Mouse (Mus musculus) hindbrain, postnatal 0 days (tissue): ENCODE data around the gene Sepsecs. TPM values are rescaled to one million over a fixed set of nuclear protein-coding genes. Genes with fewer than 3 reads are reported as not detected.

Source experiments
- ATAC-seq: fragments of 200-750 bp; cut with Nextera tagmentation; 2 replicates; pipeline ENCODE4 v1.8.0; 2017; ENCODE audit warnings: mild to moderate bottlenecking, moderate TSS enrichment, moderate library complexity
- DNase-seq: peaks from one replicate; pipeline ENCODE4 v3.0.0-alpha.2; 2015; ENCODE audit warnings: low spot score
- H3K27ac ChIP-seq: fragments of 300-500 bp; sonication (generic); 2 replicates; pipeline ENCODE4 v1.5.1; 2014; ENCODE audit warnings: mild to moderate bottlenecking
- H3K27me3 ChIP-seq: fragments of 300-500 bp; sonication (generic); 2 replicates; pipeline ENCODE4 v1.6.1; 2014; ENCODE audit warnings: low read length, mixed read lengths; ENCODE audit not compliant: insufficient read depth
- H3K36me3 ChIP-seq: fragments of 300-500 bp; sonication (generic); 2 replicates; pipeline ENCODE4 v1.6.1; 2014; ENCODE audit warnings: low read length, mixed read lengths; ENCODE audit not compliant: insufficient read depth
- H3K4me1 ChIP-seq: fragments of 300-500 bp; sonication (generic); 2 replicates; pipeline ENCODE4 v1.6.1; 2014; ENCODE audit warnings: antibody characterized with exemption, low read length, mixed read lengths; ENCODE audit not compliant: insufficient read depth
- H3K4me2 ChIP-seq: fragments of 300-500 bp; sonication (generic); 2 replicates; pipeline ENCODE4 v1.6.1; 2014; ENCODE audit warnings: low read depth, mild to moderate bottlenecking, low read length, moderate library complexity, mixed read lengths
- H3K4me3 ChIP-seq: fragments of 300-500 bp; sonication (generic); 2 replicates; pipeline ENCODE4 v1.5.1; 2014; ENCODE audit warnings: low read length
- H3K9ac ChIP-seq: fragments of 300-500 bp; sonication (generic); replicated peaks from 2 replicates; pipeline ENCODE4 v1.6.1; 2014; ENCODE audit warnings: mild to moderate bottlenecking, low read length, moderate library complexity, mixed read lengths
- H3K9me3 ChIP-seq: fragments of 300-500 bp; sonication (generic); 2 replicates; pipeline ENCODE4 v1.6.1; 2016; ENCODE audit warnings: low read length, mixed read lengths
- CTCF ChIP-seq: IDR thresholded peaks from 2 replicates; pipeline ENCODE4 v1.5.1; 2016; ENCODE audit warnings: antibody characterized with exemption, control low read depth, low read depth
- WGBS: fragments of 180-500 bp; shearing (Covaris S2); extraction: QIAGEN DNeasy Blood & Tissue Kit; methylation state at CpG from one replicate; pipeline ENCODE4 v1.1.7; 2014; 5-methylcytosine and 5-hydroxymethylcytosine counted together
- polyA plus RNA-seq: library from polyadenylated mRNA; unstranded; fragments of >200 nt; fragmentation: Nextera tagmentation; extraction: Ambion mirVana; gene quantifications from 2 replicates; pipeline ENCODE4 v1.2.1, GENCODE M21; 2015
- total RNA-seq: library from RNA; depleted of rRNA; stranded (reverse); fragments of >200 nt; gene quantifications from 2 replicates; pipeline ENCODE4 v1.2.3, GENCODE M21; 2014

Gene Sepsecs
- total and polyA plus RNA-seq, 2 experiments from 2014 or later = 4.5 to 7.2 TPM

GRCm38 (mm10) chr5:52634017-52634416 is 35.5 kb downstream of the Sepsecs start:
- H3K4me1 ChIP-seq = no peaks in the 10 kb centered on the region
- H3K27ac ChIP-seq = no peak overlapping the region
- TF ChIP-seq CTCF = peak; percentile 79
- H3K36me3 ChIP-seq = no peaks in the 10 kb centered on the region
- 18% methylated on average over 8 of the region's 8 CpGs for WGBS
- DNase-seq (peak; percentile 70), ATAC-seq (peak; percentile 68)
- no peak overlapping the region for H3K4me3 ChIP-seq
- peak overlapping the region; percentile 3; the same call in 1 of the 2 replicates for H3K4me2 ChIP-seq
- no peaks in the 10 kb centered on the region for H3K9me3 ChIP-seq
- no peaks in the 10 kb centered on the region for H3K27me3 ChIP-seq
- no peak overlapping the region for H3K9ac ChIP-seq

- H3K27me3 ChIP-seq = no peaks in the 10 kb centered on the region
- H3K4me1 ChIP-seq = no peaks in the 10 kb centered on the region; the same call in 1 of the 2 replicates
- no peak overlapping the region for H3K4me2 ChIP-seq
- ATAC-seq = no peak
- no peaks in the 10 kb centered on the region for H3K36me3 ChIP-seq
- H3K27ac ChIP-seq = no peak overlapping the region
- no peak for DNase-seq
- no peak overlapping the region for H3K9ac ChIP-seq
- 94% methylated on average over 1 of the region's 1 CpGs for WGBS
- TF ChIP-seq CTCF = no peak
- no peaks in the 10 kb centered on the region for H3K9me3 ChIP-seq
- H3K4me3 ChIP-seq = no peak overlapping the region
These were observed 39.0 kb downstream of the Sepsecs start for GRCm38 (mm10) chr5:52630541-52630940.

GRCm38 (mm10) chr5:52629214-52629613 is 40.3 kb downstream of the Sepsecs start:
- H3K36me3 ChIP-seq = no peaks in the 10 kb centered on the region
- TF ChIP-seq CTCF = no peak
- 65% methylated on average over 6 of the region's 6 CpGs for WGBS
- ATAC-seq (no peak), DNase-seq (no peak)
- no peaks in the 10 kb centered on the region for H3K9me3 ChIP-seq
- H3K27ac ChIP-seq = no peak overlapping the region
- H3K4me1 ChIP-seq = no peaks in the 10 kb centered on the region; the same call in 1 of the 2 replicates
- H3K27me3 ChIP-seq = no peaks in the 10 kb centered on the region
- no peak overlapping the region for H3K9ac ChIP-seq
- H3K4me3 ChIP-seq = no peak overlapping the region
- no peak overlapping the region for H3K4me2 ChIP-seq

GRCm38 (mm10) chr5:52628783-52629182 is 40.7 kb downstream of the Sepsecs start:
- Histone ChIP-seq H3K9me3 (no peaks in the 10 kb centered on the region), H3K9ac (no peak overlapping the region), H3K4me1 (no peaks in the 10 kb centered on the region; the same call in 1 of the 2 replicates), H3K36me3 (no peaks in the 10 kb centered on the region), H3K27me3 (no peaks in the 10 kb centered on the region), H3K27ac (no peak overlapping the region), H3K4me3 (no peak overlapping the region), H3K4me2 (no peak overlapping the region)
- no peak for ATAC-seq
- DNase-seq = peak; percentile 31
- WGBS = 56% methylated on average over 3 of the region's 3 CpGs
- TF ChIP-seq CTCF = no peak

GRCm38 (mm10) chr5:52627713-52628112 is 41.8 kb downstream of the Sepsecs start:
- H3K4me1 ChIP-seq = no peaks in the 10 kb centered on the region; the same call in 1 of the 2 replicates
- no peaks in the 10 kb centered on the region for H3K27me3 ChIP-seq
- no peak overlapping the region for H3K4me3 ChIP-seq
- H3K36me3 ChIP-seq = no peaks in the 10 kb centered on the region
- DNase-seq (no peak), ATAC-seq (no peak)
- H3K27ac ChIP-seq = no peak overlapping the region
- 88% methylated on average over 8 of the region's 8 CpGs for WGBS
- no peak overlapping the region for H3K4me2 ChIP-seq
- TF ChIP-seq CTCF = no peak
- no peaks in the 10 kb centered on the region for H3K9me3 ChIP-seq
- no peak overlapping the region for H3K9ac ChIP-seq

GRCm38 (mm10) chr5:52626092-52626491 is 43.4 kb downstream of the Sepsecs start:
- H3K4me2 ChIP-seq = peak overlapping the region; percentile 23
- no peak overlapping the region for H3K4me3 ChIP-seq
- H3K4me1 ChIP-seq = no peaks in the 10 kb centered on the region; the same call in 1 of the 2 replicates
- H3K9ac ChIP-seq = no peak overlapping the region
- no peak for TF ChIP-seq CTCF
- WGBS = 35% methylated on average over 8 of the region's 8 CpGs
- no peak overlapping the region; the same call in 1 of the 2 replicates for H3K27ac ChIP-seq
- ATAC-seq (no peak), DNase-seq (no peak)
- no peaks in the 10 kb centered on the region for H3K9me3 ChIP-seq
- H3K36me3 ChIP-seq = no peaks in the 10 kb centered on the region
- H3K27me3 ChIP-seq = no peaks in the 10 kb centered on the region

GRCm38 (mm10) chr5:52624956-52625355 is 44.6 kb downstream of the Sepsecs start:
- no peak for ATAC-seq
- no peak overlapping the region for H3K9ac ChIP-seq
- H3K4me2 ChIP-seq = no peak overlapping the region
- no peak overlapping the region for H3K4me3 ChIP-seq
- no peak for TF ChIP-seq CTCF
- no peak for DNase-seq
- WGBS = 86% methylated on average over 1 of the region's 1 CpGs
- no peaks in the 10 kb centered on the region; the same call in 1 of the 2 replicates for H3K4me1 ChIP-seq
- no peaks in the 10 kb centered on the region for H3K36me3 ChIP-seq
- H3K27me3 ChIP-seq = no peaks in the 10 kb centered on the region
- no peak overlapping the region for H3K27ac ChIP-seq
- H3K9me3 ChIP-seq = no peaks in the 10 kb centered on the region
